Mouse (Mus musculus) natural killer cell, adult 2 months (primary cell): Measurements from ENCODE around the gene Agap2.
A peak's percentile ranks its signal among the peaks of the same experiment; 100 is the strongest.
"Not testable (repeated sequence)": the region's sequence is repeated elsewhere in the genome, so short reads cannot be mapped to it uniquely, and the experiment has no call there.

Experiments used
- DNase-seq, 2 experiments: peaks; one replicate each; pipeline ENCODE4 v3.0.0; 2022; ENCODE audit warnings: low spot score in 2 of 2

Gene Agap2

DNA sequence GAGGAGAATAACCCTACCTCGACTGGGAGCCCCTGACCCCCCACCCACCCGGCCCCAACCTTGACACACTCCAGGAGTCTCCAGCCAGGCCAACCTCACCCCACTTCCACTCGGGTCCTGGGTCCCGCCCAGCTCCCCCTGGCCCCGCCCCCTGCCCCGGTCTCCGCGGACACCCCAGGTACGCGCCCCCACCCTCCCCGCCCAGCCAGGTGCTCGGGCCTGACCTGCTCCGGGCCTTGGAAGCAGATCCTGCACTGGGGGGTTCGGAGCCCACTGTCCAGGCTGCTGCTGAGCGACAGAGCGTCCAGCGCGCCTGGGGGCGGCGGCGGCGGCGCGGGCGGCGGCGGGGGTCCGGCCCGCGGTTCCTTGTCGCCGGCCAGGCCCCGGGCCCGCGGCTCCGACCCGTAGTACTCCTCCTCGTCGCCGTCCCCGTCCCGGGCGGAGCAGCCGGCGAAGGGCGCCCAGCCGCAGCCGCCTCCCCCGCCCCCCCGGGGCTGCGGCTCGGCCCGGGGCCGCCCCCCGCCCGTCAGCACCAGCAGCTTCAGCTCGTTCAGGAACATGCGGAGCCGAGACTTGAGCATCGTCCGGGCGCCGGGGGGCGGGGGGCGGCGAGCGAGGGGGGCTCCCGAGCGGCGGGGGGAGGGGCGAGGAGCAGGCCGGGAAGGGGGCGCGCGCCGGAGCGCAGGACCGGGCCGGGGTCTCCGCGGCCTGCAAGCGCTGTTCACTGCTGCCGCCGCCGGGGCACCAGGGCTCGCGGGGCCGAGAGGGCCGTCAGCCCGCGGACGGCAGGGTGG lies 15.7 kb upstream of the Agap2 start:
- no peak for DNase-seq

DNA sequence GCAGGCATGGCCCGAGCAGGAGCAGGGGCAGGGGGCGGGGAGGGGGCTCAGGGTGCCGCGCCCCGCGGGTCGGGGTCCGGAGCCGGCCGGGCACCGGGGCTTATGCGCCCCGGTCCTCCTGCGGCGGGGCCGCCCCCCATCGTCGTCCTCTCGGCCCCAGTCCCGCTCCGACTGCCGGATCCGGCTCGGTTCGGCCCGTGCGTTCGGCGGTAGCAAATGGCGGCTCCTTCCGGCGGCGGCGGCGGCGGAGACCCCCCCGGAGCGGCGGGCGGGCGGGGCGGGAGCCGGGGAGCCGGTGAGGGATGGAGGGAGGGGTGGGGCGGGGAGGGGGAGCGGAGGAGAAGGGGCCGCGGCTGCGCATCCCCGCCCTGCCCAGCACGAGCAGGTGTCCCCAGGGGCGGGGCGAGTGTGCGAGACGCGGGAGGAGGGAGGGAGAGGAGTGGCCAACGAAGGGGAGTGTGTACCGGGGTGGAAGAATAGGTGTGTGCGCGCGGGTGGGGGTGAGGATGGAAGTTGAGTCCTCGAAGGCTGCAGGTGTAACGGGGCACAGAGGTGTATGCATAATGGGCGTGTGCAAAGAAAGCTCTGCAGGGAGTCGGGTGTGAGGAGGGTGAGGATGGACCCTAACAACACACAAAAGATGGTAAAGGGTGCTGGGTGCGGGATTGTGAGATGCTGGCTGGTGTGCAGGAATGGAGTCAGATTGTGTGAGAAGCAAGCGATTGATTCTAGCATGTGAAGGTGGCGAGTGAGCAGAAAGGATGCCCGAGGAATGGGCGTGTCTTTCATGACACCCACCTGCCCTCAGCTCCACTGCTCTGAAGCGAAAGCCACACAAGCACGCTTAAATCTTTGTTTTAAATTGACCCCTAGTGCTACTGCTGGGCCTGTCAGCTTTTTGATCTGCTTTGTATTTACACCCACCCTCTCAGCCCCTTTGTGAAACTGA lies 14.8 kb upstream of the Agap2 start, which contains the start of gene March9:
March9 (minus strand) TSS at position 217 of the 949 bp plus-strand sequence.
- DNase-seq: peak; percentile 27 to 58

DNA sequence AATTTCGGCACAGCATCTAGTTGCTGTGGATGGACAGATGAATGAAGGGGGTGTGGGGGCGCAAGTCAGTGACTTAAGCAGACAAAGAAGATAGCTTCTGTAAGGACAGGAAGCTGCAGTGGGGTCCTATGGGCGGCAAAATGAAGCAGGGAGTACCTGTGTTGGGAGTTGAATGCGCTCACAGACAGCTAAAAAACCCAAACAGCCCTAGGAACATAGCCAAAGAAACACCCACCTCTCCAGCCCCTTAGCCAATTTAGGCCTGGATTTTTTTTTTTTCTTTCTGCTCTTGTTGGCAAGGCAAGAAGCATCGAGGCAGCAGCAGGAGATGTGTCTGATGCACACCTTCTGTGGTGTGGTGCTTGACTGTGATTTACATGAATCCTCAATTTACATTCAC lies 14.0 kb upstream of the Agap2 start:
- no peak for DNase-seq

DNA sequence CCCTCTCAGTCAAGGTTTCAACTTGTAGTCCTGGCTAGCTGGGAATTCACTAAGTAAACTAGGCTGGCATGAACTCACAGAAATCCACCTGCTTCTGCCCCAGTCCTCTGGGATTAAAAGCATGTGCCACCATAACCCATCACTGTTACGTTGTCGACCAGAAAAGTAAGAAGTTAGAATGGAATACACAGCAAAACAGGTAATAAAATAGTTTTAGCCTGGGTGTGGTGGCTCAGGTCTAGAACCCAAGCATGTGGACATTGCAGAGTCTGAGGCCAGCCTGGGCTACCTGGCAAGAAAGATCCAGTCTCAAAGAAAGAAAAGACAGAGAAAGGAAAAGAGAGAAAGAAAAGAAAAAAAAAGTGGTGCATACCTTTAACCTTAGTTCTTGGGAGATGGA lies 13.6 kb upstream of the Agap2 start:
- DNase-seq: no peak

DNA sequence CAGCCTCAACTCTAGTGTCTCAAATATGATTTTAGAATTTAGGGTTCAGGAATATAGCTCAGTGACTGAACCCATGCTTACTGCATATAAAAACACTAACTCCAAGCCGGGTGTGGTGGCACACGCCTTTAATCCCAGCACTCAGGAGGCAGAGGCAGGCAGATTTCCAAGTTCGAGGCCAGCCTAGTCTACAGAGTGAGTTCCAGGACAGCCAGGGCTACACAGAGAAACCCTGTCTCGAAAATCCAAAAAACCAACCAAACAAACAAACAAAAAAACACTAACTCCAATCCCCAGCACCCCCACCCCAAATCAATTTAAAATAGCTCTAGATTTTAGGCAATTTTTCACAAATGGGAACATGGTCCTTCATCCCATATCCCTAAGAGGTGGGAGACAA lies 13.0 kb upstream of the Agap2 start:
- DNase-seq: not testable (repeated sequence)

DNA sequence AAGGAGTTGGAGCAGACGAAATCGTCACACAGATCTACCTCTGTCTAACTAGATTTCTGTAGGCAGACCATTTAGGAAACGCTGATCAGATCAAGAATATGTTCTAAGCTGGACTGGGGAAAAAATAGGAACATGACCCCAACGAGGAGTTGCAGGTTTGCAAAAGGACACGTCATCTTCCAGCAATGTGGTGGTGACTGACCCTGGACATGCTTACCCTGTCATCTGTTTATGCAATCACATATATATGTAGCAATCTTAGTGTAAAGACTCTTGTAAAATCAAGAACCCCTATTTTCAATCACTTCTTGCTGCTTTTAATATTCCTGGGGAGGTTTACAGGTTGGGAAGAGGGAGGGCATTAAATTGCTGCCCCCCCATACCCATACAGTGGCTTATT lies 12.6 kb upstream of the Agap2 start:
- no peak for DNase-seq

DNA sequence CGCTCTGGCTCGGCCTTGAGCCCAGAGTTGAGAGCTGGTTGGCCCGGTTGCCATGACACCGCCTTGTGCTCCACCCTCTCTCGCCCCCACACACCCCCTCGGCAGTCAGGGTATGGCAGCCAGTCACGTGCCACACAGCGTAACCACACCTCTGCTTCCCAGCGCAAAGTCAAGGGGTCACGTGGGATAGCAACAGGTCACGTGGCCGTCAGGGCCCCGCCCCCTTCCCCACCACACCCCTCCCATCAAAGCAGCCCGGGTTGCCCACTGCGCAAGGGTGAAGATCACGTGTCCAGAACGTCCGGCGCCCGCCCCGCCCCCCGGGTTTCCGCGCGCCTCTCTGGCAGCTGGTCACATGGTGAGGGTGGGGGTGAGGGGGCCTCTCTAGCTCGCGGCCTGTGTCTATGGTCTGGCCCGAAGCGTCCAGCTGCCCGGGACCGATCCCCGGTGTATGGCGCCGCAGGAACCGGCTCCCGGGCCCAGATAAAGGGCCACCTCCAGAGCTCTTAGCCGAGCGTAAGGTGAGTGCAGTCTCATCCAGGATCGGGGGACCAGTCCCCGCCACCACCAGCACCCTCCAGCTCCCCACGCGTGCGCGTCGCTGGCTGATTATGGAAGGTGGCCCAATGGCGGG lies 11.7 kb upstream of the Agap2 start, which contains the start of gene Cdk4:
Cdk4 (plus strand) TSS at position 296 of the 634 bp plus-strand sequence.
- peak; percentile 97 to 99 for DNase-seq

DNA sequence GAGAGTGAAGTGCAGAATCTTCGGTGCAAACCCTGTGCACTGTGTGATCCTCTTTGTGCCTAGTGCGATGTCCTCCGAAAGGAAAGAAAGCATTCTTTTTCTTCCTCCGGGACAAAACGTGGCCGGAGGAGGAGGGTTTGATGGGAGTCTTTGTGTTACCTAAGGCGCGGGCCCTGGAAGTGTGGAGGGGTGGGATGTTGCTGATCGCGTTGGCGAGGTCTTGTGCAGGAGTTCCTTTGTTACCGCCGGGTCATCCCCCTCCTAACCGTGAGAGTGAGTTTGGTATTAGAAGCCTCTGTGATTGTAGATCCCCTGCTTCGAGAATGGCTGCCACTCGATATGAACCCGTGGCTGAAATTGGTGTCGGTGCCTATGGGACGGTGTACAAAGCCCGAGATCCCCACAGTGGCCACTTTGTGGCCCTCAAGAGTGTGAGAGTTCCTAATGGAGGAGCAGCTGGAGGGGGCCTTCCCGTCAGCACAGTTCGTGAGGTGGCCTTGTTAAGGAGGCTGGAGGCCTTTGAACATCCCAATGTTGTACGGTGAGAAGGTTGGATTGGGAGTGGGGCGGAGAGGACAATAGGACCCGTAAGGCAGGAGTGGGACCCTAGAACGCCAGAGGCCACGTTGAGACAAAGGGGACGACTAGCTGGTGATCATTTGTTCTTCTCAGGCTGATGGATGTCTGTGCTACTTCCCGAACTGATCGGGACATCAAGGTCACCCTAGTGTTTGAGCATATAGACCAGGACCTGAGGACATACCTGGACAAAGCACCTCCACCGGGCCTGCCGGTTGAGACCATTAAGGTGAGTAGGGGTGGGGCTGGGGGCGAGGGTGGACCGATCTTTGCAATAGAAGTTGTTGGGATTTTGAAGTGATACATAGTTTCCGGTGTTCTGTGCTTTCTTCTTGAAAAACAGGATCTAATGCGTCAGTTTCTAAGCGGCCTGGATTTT lies 10.9 kb upstream of the Agap2 start:
- DNase-seq: peak in 1 of 2 experiments; percentile 21

DNA sequence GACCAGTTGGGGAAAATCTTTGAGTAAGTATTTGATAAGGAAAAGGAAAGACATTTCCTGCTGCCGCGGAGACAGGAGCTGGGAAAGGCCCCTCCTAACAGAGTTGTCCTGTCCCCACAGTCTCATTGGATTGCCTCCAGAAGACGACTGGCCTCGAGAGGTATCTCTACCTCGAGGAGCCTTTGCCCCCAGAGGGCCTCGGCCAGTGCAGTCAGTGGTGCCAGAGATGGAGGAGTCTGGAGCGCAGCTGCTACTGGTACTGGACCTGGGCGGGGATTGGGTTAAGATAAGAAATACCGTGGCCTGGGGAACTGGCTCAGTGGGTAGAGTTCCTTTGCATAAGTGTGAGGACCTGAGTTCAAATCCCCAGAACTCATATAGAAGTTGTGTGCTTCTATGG lies 9.1 kb upstream of the Agap2 start:
- no peak for DNase-seq

DNA sequence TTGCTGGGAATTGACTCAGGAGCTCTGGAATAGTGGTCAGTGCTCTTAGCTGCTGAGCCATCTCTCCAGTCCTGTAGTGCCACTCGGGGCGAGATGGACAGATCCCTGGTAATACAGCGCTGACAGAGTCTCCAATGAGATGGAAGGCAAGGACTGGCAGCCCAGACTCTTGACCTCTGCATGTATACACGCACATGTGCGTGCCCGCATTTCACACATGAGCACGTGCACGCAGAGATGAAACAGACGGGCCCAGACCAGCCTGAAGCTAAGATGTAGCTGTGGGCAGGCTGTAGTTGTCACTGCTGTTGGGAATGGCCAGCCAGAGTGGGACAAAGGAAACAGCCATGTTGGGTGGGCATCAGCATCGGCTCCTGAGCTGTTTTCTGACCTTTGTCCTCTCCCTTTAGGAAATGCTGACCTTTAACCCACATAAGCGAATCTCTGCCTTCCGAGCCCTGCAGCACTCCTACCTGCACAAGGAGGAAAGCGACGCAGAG lies 8.5 kb upstream of the Agap2 start:
- no peak for DNase-seq

DNA sequence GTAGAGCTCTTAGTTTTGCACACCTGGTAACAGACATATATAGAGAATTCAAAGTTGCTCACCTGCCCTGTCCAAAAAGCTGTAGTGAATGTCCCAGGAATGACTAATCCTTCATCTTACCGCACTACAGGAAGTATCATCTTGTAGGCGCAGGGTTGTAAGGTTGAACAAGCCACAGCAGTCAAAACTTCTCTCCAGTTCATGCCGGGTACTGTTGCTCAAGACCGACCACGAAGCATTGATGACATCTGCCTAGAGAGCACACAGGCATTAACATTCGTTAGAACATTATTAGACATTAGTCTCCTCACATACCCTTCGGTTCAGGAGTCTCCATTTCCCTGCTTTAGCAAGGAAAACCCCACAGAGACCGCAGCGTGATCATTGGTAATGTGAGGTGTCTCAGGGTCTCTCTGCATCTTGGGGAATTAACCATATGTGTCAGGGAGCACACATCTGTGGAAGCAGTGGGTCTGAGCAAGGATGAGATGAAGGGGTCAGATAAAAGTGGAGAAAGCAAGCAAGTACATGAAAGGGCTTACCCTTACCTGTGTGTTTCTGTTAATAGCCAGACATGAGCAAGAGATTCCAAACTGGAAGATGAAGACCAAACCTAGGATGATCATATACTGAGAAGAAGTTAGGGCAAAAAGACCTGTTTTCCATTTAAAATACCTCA lies 6.6 kb upstream of the Agap2 start:
- no peak for DNase-seq

DNA sequence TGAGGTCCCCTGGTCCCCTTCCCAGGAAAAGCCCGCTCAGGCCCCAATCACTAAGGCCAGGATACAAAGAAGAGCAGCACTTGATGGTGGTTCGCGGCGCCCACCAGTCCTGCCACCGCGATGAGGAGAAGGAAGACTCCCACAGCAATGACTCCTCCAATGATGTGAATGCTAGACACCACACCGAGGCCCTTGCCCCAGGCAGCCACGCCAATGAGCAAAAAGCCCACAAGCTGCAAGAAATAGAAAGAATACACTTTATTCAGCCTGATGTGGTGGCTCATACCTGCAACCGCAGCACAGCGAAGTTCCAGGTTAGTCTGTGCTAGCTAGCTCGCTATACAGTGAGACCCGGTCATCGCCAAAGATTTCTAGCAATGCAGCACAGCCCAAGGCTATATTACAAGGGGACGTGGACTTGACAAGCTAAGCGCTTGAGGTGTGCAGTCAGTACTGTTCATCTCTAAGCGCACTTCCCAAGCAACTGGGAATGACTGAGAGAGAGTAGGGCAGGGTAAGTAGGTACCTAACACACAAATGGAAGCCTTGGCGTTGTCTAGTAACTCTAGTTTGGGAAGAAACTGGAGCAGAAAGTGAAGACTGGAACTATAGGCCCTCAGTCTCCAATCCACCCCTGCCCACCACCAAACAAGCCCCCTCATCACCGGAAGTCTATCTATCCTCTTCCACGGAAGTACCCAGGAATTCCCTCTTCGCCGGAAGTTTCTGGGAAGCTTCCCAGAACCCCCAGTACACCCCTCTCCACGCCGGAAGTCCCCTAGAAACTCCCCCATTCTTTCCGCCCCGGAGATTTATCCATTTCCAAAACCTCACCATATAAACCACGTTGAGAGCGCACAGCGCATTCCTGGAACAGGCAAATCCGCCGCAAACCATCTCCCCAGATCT lies 5.5 kb upstream of the Agap2 start:
- DNase-seq: no peak

DNA sequence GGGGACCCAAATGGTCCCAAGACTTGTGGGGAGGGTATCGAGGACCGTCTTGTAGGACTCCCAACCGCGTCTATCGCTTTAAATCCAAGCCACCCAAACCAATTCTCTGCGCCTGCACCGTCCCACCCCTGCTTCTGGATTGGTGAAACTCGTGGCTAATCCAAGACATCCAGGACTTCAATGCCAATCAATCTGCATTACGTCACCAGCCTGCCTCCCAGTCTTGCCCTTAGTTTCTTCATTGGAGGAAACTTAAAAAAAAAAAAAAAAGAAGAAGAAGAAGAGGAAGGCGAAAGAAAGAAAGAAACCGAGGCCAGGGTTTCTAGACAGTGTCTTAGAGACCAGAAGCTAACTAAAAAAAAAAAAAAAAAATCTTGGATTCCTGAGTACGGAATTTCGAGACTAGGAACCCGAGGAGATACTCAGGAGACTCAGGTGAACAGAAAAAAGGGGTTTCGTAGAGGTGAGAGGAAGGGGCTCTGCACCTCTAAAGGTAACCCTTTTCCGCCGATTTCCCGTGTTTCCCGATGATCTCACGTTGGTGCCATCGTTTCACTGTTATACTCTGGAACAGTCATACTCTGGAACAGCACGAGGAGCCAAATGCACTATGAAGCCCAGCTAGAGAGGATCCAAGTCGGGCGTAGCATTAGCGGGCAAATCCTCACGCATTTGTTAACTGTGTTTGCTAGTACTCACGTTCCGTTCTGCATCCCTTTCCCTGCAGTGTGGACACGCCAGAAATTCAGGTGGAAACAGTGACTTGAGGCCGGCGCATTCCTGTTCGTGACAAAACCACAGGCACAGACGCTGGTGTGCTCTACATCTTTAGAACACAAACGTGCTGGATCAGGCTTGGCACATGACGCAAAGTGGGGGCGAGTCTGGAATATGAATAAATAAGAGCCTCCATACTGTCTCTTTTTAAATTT lies 4.6 kb upstream of the Agap2 start, which contains the start of gene Tspan31:
Tspan31 (minus strand) TSS at position 75 of the 932 bp plus-strand sequence.
- DNase-seq: peak in 1 of 2 experiments; percentile 54

DNA sequence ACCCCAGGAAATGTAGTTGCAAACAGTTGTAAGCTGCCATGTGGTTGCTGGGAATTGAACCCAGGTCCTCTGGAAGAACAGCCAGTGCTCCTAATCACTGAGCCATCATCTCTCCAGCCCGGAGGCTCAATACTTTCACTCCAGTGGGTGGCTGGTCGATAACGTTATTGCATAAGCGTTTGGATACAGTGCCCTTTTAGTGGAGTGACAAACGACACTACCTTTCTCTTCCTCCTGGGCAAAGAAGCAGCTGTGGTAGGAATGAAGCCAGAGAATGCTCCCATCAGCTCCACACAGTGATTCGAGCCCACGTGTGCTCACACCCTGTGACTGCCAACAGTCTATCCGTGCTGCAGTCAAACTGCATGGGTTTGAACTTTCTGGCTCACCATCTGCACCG lies 3.9 kb upstream of the Agap2 start:
- no peak for DNase-seq

DNA sequence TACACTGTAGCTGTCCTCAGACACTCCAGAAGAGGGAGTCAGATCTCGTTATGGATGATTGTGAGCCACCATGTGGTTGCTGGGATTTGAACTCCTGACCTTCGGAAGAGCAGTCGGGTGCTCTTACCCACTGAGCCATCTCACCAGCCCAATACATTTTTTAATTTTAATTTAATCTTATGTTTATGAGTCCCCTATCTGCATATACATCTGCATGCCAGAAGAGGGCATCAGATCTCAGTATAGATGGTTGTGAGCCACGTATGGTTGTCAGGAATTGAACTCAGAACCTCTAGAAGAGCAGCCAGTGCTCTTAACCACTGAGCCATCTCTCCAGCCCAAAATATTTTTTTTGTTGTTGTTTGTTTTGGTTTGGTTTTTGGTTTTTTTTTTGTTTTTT lies 2.8 kb upstream of the Agap2 start:
- DNase-seq: not testable (repeated sequence)

DNA sequence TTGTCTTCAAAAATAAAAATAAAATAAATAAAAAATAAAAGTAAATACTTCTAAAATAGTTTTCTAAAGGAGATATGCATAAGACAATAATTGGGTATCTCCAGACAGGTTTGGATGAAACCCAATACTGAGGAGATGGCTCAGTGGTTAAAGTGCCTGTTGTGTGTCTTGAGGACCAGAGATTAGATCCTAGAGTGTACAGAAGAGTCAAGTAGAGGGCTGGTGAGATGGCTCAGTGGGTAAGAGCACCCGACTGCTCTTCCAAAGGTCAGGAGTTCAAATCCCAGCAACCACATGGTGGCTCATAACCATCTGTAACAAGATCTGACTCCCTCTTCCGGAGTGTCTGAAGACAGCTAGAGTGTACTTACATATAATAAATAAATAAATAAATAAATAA lies 2.1 kb upstream of the Agap2 start:
- DNase-seq: not testable (repeated sequence)

DNA sequence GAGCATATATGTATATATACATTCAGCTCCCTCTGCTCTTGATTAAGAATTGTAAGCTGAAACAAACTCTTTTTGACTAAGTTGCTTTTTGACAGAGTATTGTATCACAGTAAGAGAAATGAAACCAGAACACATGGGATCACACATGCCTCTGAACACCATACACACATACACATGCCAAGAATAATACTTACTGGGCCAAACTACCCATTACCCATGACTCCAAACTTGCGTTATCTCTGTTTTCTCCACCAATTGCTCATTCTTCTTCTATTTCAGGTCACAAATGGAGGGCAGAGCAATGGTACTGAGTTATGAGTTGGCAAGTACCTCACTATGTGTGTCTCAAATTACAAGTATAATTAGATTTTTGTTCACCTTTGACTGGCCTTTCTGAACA lies 1.1 kb upstream of the Agap2 start:
- no peak for DNase-seq

DNA sequence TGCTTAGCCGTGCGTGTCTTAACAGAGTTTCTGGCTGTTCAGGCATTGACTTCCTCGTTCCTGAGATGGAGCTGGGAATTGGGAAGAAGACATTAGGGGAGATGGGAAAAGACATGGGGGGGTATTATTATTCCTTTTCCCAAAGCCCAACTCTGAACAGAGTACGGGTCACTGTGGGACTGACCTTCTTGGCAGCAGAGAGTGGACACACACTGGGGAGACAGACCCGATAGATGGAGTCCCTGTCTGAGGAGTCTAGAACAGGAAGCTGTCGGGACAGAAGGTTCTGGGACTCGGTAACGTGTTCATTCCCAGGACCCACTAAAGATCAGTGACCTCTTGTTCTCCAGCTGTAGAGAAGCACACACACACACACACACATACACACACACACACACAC lies 567 bp downstream of the Agap2 start:
- DNase-seq: no peak
